Mouse (Mus musculus) layer of hippocampus, adult 2 months (tissue): ENCODE data around the gene Scoc. TPM values are rescaled to one million over a fixed set of nuclear protein-coding genes. Genes with fewer than 3 reads are reported as not detected.

Experiments used
- DNase-seq, 2 experiments: peaks; one replicate each; pipeline ENCODE4 v3.0.0; 2022; ENCODE audit warnings: low spot score in 2 of 2
- H3K27ac ChIP-seq: fragments of 200-600 bp; 2 replicates; pipeline ENCODE4 v1.8.1; 2022
- H3K4me3 ChIP-seq: fragments of 200-600 bp; 2 replicates; pipeline ENCODE4 v1.8.1; 2022; ENCODE audit warnings: mild to moderate bottlenecking
- CTCF ChIP-seq: fragments of 200-600 bp; conservative IDR thresholded peaks from 2 replicates; pipeline ENCODE4 v1.8.1; 2022; ENCODE audit warnings: antibody characterized with exemption, mild to moderate bottlenecking, moderate library complexity
- total RNA-seq, 2 experiments: library from RNA; stranded (reverse); gene quantifications; 2 replicates each; pipeline ENCODE4 v1.2.3; 2021

The Scoc gene
- total RNA-seq, 2 experiments from 2014 or later: 211 to 218 TPM

DNA sequence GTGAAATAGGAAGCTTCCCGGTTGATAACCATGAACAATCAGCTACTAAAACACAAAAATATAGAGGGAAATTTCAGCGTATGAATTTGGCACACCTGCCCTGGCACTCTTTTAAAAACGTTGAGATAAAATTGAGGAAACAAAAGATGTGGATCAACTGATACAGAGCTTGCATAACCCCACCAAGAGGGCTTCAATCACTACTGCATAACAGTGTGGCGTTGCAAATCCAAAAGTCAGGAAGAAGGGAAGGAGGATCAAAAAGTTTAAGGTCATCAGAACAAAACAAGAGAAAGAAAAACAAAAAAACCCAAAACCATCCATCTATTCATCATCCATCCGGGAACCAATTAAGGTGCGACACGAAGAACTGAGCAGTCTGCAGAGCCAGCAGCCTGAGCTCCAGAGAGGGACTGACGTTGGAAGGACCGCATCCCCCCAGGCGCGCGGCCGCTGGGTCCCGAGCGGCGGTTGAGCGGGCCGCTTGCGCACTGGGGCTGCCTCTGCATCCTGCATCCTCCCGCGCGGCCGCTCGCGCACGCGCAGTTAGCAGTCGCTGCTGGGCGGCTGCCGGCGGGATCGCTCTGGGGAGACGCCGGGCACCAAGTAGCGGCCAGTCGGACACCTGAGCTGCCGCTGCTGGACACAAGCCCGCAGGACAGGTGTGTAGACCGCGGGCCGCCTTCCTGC is 68.7 kb downstream of the Scoc start, which contains the start of gene Clgn:
Gene Clgn (plus strand): TSS at position 552 of the 690 bp plus-strand sequence.
- DNase-seq: peak; percentile 61 to 78
- TF ChIP-seq CTCF: no peak
- Histone ChIP-seq H3K27ac (peak within 1 kb of the TSS; percentile 82), H3K4me3 (peak within 1 kb of the TSS; percentile 75)

DNA sequence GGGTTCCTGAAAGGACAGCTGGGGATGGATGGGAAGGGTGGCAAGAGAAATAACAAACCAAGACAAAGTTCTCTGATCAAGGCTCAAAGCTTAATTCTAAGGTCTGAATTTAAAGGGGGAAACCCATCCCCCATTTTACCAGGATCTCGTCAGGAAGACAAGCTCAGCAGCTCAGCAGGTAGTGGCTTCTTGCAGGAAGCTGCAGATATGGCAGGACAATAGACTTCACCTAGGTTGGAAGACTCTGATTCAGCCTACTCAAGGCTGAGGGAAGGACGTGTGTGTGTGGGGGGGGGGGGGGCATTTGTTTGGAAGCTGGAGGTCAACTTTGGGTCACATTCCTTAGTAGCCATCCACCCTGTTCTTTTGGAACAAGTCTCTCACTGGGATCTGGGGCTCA is 75.3 kb downstream of the Scoc start:
- no peak for DNase-seq
- TF ChIP-seq CTCF: no peak
- Histone ChIP-seq H3K27ac (no peak overlapping the region), H3K4me3 (no peak overlapping the region)

DNA sequence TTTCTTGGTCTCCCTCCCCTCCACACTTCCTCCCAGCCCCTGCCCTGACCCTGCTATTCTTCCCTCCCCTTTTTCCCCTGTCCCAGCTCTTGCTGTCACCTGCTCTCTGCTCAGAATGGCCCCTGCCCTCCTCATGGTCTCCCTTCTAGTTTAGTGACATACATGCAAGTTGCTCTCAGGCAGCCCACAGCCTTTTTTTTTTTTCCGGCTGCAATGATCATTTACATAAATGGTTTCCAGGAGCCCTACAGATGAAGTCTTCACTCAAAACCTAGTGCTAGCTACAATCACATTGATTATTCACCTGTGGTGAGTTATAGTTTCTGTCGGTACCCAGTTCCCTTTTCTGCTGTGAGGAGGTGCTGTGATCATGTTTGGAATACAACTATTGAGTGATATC is 77.2 kb downstream of the Scoc start:
- no peak for DNase-seq
- no peak overlapping the region for H3K4me3 ChIP-seq
- no peak for TF ChIP-seq CTCF
- H3K27ac ChIP-seq: no peak overlapping the region

DNA sequence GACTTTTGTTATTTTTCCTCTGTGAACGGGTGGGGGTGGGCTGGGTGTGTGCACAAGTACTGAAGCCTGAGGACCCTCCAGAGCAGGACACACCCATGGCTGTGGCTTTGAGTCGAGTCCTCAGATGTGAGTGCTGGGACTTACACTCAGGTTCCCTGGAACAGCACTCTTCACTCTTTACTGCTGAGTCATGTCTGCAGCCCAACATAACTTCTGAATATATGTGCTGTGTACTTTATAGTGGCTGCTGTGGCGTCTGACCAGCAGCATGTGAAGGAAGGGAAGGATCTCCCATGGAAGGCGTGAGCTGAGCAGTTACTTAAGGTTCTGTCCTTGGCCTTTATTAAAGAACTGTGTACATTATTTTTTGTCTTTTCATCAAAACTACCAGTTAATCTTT is 78.0 kb downstream of the Scoc start:
- DNase-seq: no peak
- Histone ChIP-seq H3K27ac (no peak overlapping the region), H3K4me3 (no peak overlapping the region)
- no peak for TF ChIP-seq CTCF

Other genes with a start within 250 kb of the Scoc start
- gene Ucp1, start 168.0 kb downstream of the Scoc start, total RNA-seq: not detected
- 10 to 100 TPM; 14.7 to 16.6 TPM for gene Elmod2, start 125.9 kb downstream of the Scoc start, total RNA-seq
- not detected for gene Mgat4d, start 109.9 kb downstream of the Scoc start, total RNA-seq
- 1 to 10 TPM; 7.8 to 8.3 TPM for gene Clgn, start 68.5 kb downstream of the Scoc start, total RNA-seq
- gene Olfr370, start 77.4 kb upstream of the Scoc start, total RNA-seq: not detected
- 100 to 1,000 TPM; 154 to 156 TPM for gene Ndufb7, start 108.3 kb upstream of the Scoc start, total RNA-seq
- 100 to 1,000 TPM; 503 to 542 TPM for gene Tecr, start 149.6 kb upstream of the Scoc start, total RNA-seq
- 10 to 100 TPM; 36.5 to 37.6 TPM for gene Dnajb1, start 149.8 kb upstream of the Scoc start, total RNA-seq
- gene Gipc1, start 194.3 kb upstream of the Scoc start, total RNA-seq: 10 to 100 TPM; 52.8 to 55.4 TPM
- gene Ptger1, start 208.3 kb upstream of the Scoc start, total RNA-seq: under 1 TPM; 0.42 to 0.84 TPM
- 10 to 100 TPM; 47.9 to 56.8 TPM for gene Pkn1, start 240.8 kb upstream of the Scoc start, total RNA-seq